Mouse (Mus musculus) liver, adult 2 months (tissue): ENCODE results near the gene Mga. TPM values are rescaled to one million over a fixed set of nuclear protein-coding genes. Genes with fewer than 3 reads are reported as not detected.
A peak's percentile ranks its signal among the peaks of the same experiment; 100 is the strongest.

Experiments used
- DNase-seq: peaks from one replicate; pipeline ENCODE4 v3.0.0-alpha.2; 2011; ENCODE audit warnings: low read depth, low spot score; ENCODE audit errors: extremely low read depth
- H3K27ac ChIP-seq: fragments of 200-500 bp; replicated peaks from 2 replicates; pipeline ENCODE4 v1.5.1; 2012; ENCODE audit warnings: low read depth, mild to moderate bottlenecking, control low read depth, inconsistent platforms, low read length; ENCODE audit not compliant: insufficient read depth
- H3K27me3 ChIP-seq: fragments of 200-500 bp; 2 replicates; pipeline ENCODE4 v1.6.1; 2012; ENCODE audit warnings: mild to moderate bottlenecking, moderate library complexity, low read length, inconsistent platforms; ENCODE audit not compliant: control insufficient read depth, insufficient read depth
- H3K36me3 ChIP-seq: fragments of 200-500 bp; 2 replicates; pipeline ENCODE4 v1.6.1; 2012; ENCODE audit warnings: low read length, inconsistent platforms; ENCODE audit not compliant: control insufficient read depth, insufficient read depth
- H3K4me1 ChIP-seq: fragments of 200-500 bp; 2 replicates; pipeline ENCODE4 v1.6.1; 2011; ENCODE audit warnings: low read length; ENCODE audit not compliant: control insufficient read depth, insufficient read depth
- H3K4me3 ChIP-seq: fragments of 200-500 bp; 2 replicates; pipeline ENCODE4 v1.5.1; 2011; ENCODE audit warnings: low read depth, mild to moderate bottlenecking, control low read depth, low read length, moderate library complexity; ENCODE audit not compliant: insufficient read depth
- H3K79me2 ChIP-seq: fragments of 200-500 bp; 2 replicates; pipeline ENCODE4 v1.6.1; 2012; ENCODE audit warnings: inconsistent platforms, mild to moderate bottlenecking, low read length, moderate library complexity; ENCODE audit not compliant: control insufficient read depth, insufficient read depth
- H3K9ac ChIP-seq: fragments of 200-500 bp; 2 replicates; pipeline ENCODE4 v1.6.1; 2012; ENCODE audit warnings: low read depth, mild to moderate bottlenecking, control low read depth, inconsistent platforms, low read length
- CTCF ChIP-seq: fragments of 200-500 bp; IDR thresholded peaks from 2 replicates; pipeline ENCODE4 v1.5.1; 2011; ENCODE audit warnings: low read depth, low read length, control low read depth
- POLR2A ChIP-seq: fragments of 200-500 bp; IDR thresholded peaks from 2 replicates; pipeline ENCODE4 v1.6.1; 2011; ENCODE audit warnings: low read length, control low read depth; ENCODE audit not compliant: insufficient read depth; ENCODE audit errors: extremely low read depth
- WGBS: fragments of 180-500 bp; shearing (Covaris S2); methylation state at CpG from one replicate; pipeline ENCODE4 v1.1.7; 2018; 5-methylcytosine and 5-hydroxymethylcytosine counted together
- polyA plus RNA-seq: library from polyadenylated mRNA; depleted of rRNA; stranded (reverse); fragments of >200 nt; gene quantifications from 2 replicates; pipeline ENCODE4 v1.2.3, GENCODE M21; 2012
- total RNA-seq: library from RNA; depleted of rRNA; stranded (reverse); fragments of >200 nt; gene quantifications from 2 replicates; pipeline ENCODE4 v1.2.3, GENCODE M21; 2014

The Mga gene
- total and polyA plus RNA-seq, 2 experiments = 7.0 to 22.0 TPM

DNA sequence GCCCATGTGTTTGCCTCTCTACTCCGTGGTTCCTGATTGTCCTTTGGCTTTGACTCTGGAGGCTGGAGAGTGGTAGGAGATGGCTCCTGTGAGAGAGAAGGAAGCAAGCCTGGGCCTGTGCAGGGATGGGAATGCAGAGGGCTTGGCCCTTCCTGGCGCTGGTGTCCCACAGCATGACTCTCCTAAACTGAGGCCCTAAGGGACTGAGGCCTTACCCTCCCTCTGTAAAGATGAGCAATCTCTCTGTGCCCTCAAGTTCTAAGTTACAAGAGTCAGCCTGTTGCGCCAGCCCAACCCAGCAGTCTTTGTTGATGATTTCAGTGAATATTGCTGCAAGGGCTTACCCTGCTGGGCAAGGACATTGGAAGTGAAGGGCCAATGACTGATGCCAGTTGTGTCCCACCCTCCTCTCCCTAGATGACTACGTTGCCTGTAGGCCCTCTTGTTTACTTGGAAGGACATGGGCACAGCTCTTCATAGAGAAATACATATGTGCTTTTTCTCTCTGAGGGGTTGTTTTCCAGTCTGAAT is 110.7 kb downstream of the Mga start:
- no peak for DNase-seq
- 78% methylated on average over 4 of the region's 4 CpGs for WGBS
- H3K27ac ChIP-seq = no peak overlapping the region

DNA sequence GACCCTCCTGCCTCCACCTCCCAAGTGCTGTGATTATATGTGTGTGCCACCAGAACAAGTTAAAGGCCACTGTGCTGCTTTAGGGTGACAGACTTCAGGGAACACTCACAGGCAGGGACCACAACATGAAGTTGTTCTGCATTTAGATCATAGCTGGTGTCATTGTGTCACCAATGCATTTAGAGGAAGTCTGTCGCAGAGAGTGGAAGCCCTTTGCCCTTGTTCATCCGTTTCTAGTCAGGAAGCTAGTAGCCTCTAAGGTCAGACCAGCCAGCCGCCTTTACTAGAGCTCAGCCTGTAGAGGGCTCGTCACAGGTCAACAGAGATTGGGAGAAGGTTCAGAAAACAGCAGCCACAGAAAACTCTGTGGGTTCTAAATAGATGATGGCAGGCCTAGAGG is 111.6 kb downstream of the Mga start:
- WGBS = 33% methylated on average over 4 of the region's 4 CpGs
- H3K36me3 ChIP-seq = no peaks in the 10 kb centered on the region
- no peak overlapping the region for H3K27ac ChIP-seq
- TF ChIP-seq CTCF = no peak
- no peak for TF ChIP-seq POLR2A
- DNase-seq = peak; percentile 30
- no peaks in the 10 kb centered on the region; the same call in 1 of the 2 replicates for H3K4me1 ChIP-seq
- H3K27me3 ChIP-seq = no peaks in the 10 kb centered on the region
- H3K9ac ChIP-seq = no peak overlapping the region
- no peaks in the 10 kb centered on the region for H3K79me2 ChIP-seq
- no peak overlapping the region for H3K4me3 ChIP-seq

More for the DNA sequence above, 110.7 kb downstream of the Mga start:
- H3K4me3 ChIP-seq = no peak overlapping the region
- TF ChIP-seq CTCF (no peak), POLR2A (no peak)
- no peaks in the 10 kb centered on the region for H3K36me3 ChIP-seq
- H3K9ac ChIP-seq = no peak overlapping the region
- no peaks in the 10 kb centered on the region; the same call in 1 of the 2 replicates for H3K4me1 ChIP-seq
- H3K27me3 ChIP-seq = no peaks in the 10 kb centered on the region
- H3K79me2 ChIP-seq = no peaks in the 10 kb centered on the region

- TF ChIP-seq POLR2A = no peak
- TF ChIP-seq CTCF = peak; percentile 60; the same call in 1 of the 2 replicates
- Histone ChIP-seq H3K4me1 (no peaks in the 10 kb centered on the region; the same call in 1 of the 2 replicates), H3K9ac (no peak overlapping the region), H3K36me3 (peaks cover 6% of the 10 kb centered on the region; the same call in 1 of the 2 replicates), H3K4me3 (no peak overlapping the region), H3K27me3 (no peaks in the 10 kb centered on the region), H3K79me2 (no peaks in the 10 kb centered on the region), H3K27ac (no peak overlapping the region)
- 83% methylated on average over 8 of the region's 8 CpGs for WGBS
- DNase-seq = peak; percentile 47
These were observed 114.6 kb downstream of the Mga start for GRCm38 (mm10) chr2:120011462-120012200.

DNA sequence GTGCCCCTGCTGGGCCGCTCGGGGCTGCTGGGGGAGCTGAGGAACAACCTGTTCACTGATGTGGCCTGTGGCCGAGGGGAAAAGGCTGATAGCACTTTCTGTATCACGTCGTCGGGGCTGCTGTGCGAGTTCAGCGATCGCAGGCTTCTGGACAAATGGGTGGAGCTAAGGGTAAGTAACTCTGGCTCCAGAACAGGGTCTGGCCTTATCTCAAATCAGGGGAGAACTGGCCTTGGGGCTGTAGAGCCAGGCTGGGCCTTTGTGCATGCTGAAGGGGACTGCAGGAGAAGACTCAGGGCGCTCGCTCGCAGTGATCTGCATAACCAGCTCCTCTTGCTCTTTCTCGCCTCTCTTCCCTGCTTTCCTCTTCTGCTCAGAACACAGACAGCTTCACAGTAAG is 115.9 kb downstream of the Mga start:
- no peaks in the 10 kb centered on the region; the same call in 1 of the 2 replicates for H3K4me1 ChIP-seq
- no peaks in the 10 kb centered on the region for H3K27me3 ChIP-seq
- no peaks in the 10 kb centered on the region for H3K79me2 ChIP-seq
- TF ChIP-seq POLR2A (no peak), CTCF (no peak)
- DNase-seq = no peak
- peaks cover 7% of the 10 kb centered on the region; the same call in 1 of the 2 replicates for H3K36me3 ChIP-seq
- WGBS = 94% methylated on average over 13 of the region's 13 CpGs
- H3K27ac ChIP-seq = no peak overlapping the region
- no peak overlapping the region for H3K4me3 ChIP-seq
- no peak overlapping the region for H3K9ac ChIP-seq

DNA sequence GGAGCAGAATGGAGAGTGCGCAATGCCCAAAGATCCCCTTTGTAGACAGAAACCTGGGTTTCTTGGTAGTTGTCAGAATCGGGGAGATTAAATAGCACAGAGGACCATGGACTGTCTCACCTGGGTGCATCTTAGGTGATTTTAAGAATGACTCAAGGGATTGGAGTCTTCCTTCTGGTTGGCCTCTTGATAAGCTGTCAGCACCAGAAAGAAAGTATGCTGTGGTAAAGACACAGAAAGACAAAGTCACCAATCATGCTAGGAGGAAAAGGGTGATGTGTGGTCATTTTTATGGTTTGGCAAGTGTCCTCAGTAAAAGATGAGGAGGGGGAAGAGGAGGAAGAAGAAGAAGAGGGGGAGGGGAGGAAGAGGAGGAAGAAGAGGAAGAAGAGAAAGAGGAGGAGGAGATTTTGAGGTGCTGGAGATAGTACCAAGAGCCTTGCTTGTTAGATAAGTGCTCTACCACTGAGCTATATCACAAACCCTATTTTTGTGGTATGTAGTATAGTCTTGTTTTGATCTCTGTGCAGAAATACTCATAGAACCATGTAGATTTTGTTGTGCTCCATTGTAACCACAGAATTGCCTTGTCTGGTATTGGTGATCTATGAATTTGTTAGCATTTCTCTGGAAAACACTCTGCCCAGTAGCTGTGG is 116.9 kb downstream of the Mga start:
- 97% methylated on average over 2 of the region's 2 CpGs for WGBS

GRCm38 (mm10) chr2:120015882-120016281 is 118.9 kb downstream of the Mga start:
- 84% methylated on average over 4 of the region's 4 CpGs for WGBS
- DNase-seq = no peak
- Histone ChIP-seq H3K4me1 (no peaks in the 10 kb centered on the region), H3K79me2 (no peaks in the 10 kb centered on the region), H3K9ac (no peak overlapping the region), H3K4me3 (no peak overlapping the region), H3K27me3 (no peaks in the 10 kb centered on the region), H3K27ac (no peak overlapping the region), H3K36me3 (peaks cover 9% of the 10 kb centered on the region; the same call in 1 of the 2 replicates)
- TF ChIP-seq CTCF (no peak), POLR2A (no peak)

More for the DNA sequence above, 116.9 kb downstream of the Mga start:
- Histone ChIP-seq H3K27ac (no peak overlapping the region), H3K9ac (no peak overlapping the region), H3K4me1 (no peaks in the 10 kb centered on the region; the same call in 1 of the 2 replicates), H3K27me3 (no peaks in the 10 kb centered on the region), H3K4me3 (no peak overlapping the region), H3K36me3 (peaks cover 9% of the 10 kb centered on the region; the same call in 1 of the 2 replicates), H3K79me2 (no peaks in the 10 kb centered on the region)
- no peak for DNase-seq
- TF ChIP-seq POLR2A = no peak
- TF ChIP-seq CTCF = no peak
